Mouse (Mus musculus) ES-Bruce4 (cell line): ENCODE results near the gene Hcrt.
"Not testable (repeated sequence)": the region's sequence is repeated elsewhere in the genome, so short reads cannot be mapped to it uniquely, and the experiment has no call there.

Experiments used
- CTCF ChIP-seq: IDR thresholded peaks from one replicate; pipeline ENCODE4 v1.8.1; 2011; ENCODE audit warnings: low read depth, low read length
- EP300 ChIP-seq: IDR thresholded peaks from 2 replicates; pipeline ENCODE4 v1.6.1; 2011; ENCODE audit warnings: low read depth, low read length; ENCODE audit not compliant: insufficient read depth
- POLR2A ChIP-seq: IDR thresholded peaks from one replicate; pipeline ENCODE4 v1.8.1; 2011; ENCODE audit warnings: low read length; ENCODE audit not compliant: insufficient read depth

- TF ChIP-seq CTCF, POLR2A, EP300: not testable (repeated sequence)
These were observed 27.9 kb upstream of the Hcrt start for GRCm38 (mm10) chr11:100790644-100791043.
